Mouse (Mus musculus) forebrain, embryonic 15.5 days (tissue): ENCODE measurements around the gene Slc24a3. TPM values are rescaled to one million over a fixed set of nuclear protein-coding genes. Genes with fewer than 3 reads are reported as not detected.

ENCODE experiments used
- ATAC-seq: fragments of 200-750 bp; cut with Nextera tagmentation; replicated peaks from 2 replicates; pipeline ENCODE4 v1.8.0; 2017; ENCODE audit warnings: mild to moderate bottlenecking, moderate TSS enrichment, moderate library complexity
- H3K27ac ChIP-seq: fragments of 300-500 bp; sonication (generic); replicated peaks from 2 replicates; pipeline ENCODE4 v1.5.1; 2015; ENCODE audit warnings: mild to moderate bottlenecking, inconsistent platforms
- H3K27me3 ChIP-seq: fragments of 300-500 bp; sonication (generic); 2 replicates; pipeline ENCODE4 v1.6.1; 2015; ENCODE audit warnings: inconsistent platforms
- H3K36me3 ChIP-seq: fragments of 300-500 bp; sonication (generic); 2 replicates; pipeline ENCODE4 v1.6.1; 2015; ENCODE audit warnings: mild to moderate bottlenecking, inconsistent platforms
- H3K4me1 ChIP-seq: fragments of 300-500 bp; sonication (generic); 2 replicates; pipeline ENCODE4 v1.6.1; 2015; ENCODE audit warnings: inconsistent platforms
- H3K4me2 ChIP-seq: fragments of 300-500 bp; sonication (generic); replicated peaks from 2 replicates; pipeline ENCODE4 v1.6.1; 2015; ENCODE audit warnings: mild to moderate bottlenecking, inconsistent platforms
- H3K4me3 ChIP-seq: fragments of 300-500 bp; sonication (generic); 2 replicates; pipeline ENCODE4 v1.5.1; 2015; ENCODE audit warnings: mild to moderate bottlenecking, inconsistent platforms
- H3K9ac ChIP-seq: fragments of 300-500 bp; sonication (generic); replicated peaks from 2 replicates; pipeline ENCODE4 v1.6.1; 2015; ENCODE audit warnings: mild to moderate bottlenecking, inconsistent platforms
- H3K9me3 ChIP-seq: fragments of 300-500 bp; sonication (generic); 2 replicates; pipeline ENCODE4 v1.6.1; 2016; ENCODE audit warnings: inconsistent platforms
- WGBS: fragments of 180-500 bp; shearing (Covaris S2); methylation state at CpG from one replicate; pipeline ENCODE4 v1.1.7; 2015; ENCODE audit warnings: mixed read lengths; 5-methylcytosine and 5-hydroxymethylcytosine counted together
- polyA plus RNA-seq: library from polyadenylated mRNA; unstranded; fragments of >200 nt; fragmentation: Nextera tagmentation; extraction: Ambion mirVana; gene quantifications from 2 replicates; pipeline ENCODE4 v1.2.1, GENCODE M21; 2015

Gene Slc24a3
- polyA plus RNA-seq, 1 experiment from 2014 or later: 5.9 TPM

DNA sequence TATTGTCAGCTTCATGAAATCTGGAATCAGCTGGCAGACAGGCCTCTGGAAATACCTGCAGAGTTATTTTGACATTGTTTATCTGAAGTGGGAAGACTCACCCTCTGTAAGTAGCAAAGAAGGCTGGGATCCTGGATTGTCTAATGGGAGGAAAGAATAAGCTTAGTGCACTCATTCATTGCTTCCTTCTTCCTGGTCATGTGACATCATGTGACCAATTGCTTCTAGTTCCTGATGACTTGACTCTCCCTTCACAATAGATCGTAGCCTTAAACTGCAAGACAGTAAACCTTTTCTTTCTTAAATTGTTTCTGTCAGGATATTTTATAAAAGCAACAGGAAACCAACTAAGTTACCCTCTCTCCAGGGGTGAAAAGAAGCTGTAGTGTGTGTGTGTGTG is 374.1 kb downstream of the Slc24a3 start:
- no peak for ATAC-seq
- H3K4me1 ChIP-seq: peaks cover 3% of the 10 kb centered on the region; the same call in 1 of the 2 replicates
- no peak overlapping the region for H3K27ac ChIP-seq
- no peaks in the 10 kb centered on the region for H3K36me3 ChIP-seq
- H3K4me2 ChIP-seq: no peak overlapping the region
- no peaks in the 10 kb centered on the region for H3K9me3 ChIP-seq
- no peak overlapping the region for H3K9ac ChIP-seq
- no peaks in the 10 kb centered on the region for H3K27me3 ChIP-seq
- H3K4me3 ChIP-seq: no peak overlapping the region
- 77% methylated on average over 1 of the region's 1 CpGs for WGBS

- Histone ChIP-seq H3K9me3 (no peaks in the 10 kb centered on the region), H3K4me2 (no peak overlapping the region), H3K4me1 (no peaks in the 10 kb centered on the region), H3K36me3 (no peaks in the 10 kb centered on the region), H3K27me3 (no peaks in the 10 kb centered on the region), H3K27ac (no peak overlapping the region), H3K4me3 (no peak overlapping the region), H3K9ac (no peak overlapping the region)
- ATAC-seq: no peak
- WGBS: 78% methylated on average over 3 of the region's 3 CpGs
Measured at GRCm38 (mm10) chr2:145546071-145546470, 378.5 kb downstream of the Slc24a3 start.

GRCm38 (mm10) chr2:145554722-145555252 is 387.2 kb downstream of the Slc24a3 start:
- no peaks in the 10 kb centered on the region for H3K27me3 ChIP-seq
- no peaks in the 10 kb centered on the region for H3K4me1 ChIP-seq
- no peak overlapping the region for H3K9ac ChIP-seq
- ATAC-seq: no peak
- H3K4me2 ChIP-seq: no peak overlapping the region
- H3K36me3 ChIP-seq: no peaks in the 10 kb centered on the region
- no peak overlapping the region for H3K4me3 ChIP-seq
- 88% methylated on average over 2 of the region's 2 CpGs for WGBS
- H3K27ac ChIP-seq: no peak overlapping the region
- no peaks in the 10 kb centered on the region for H3K9me3 ChIP-seq

- no peaks in the 10 kb centered on the region for H3K4me1 ChIP-seq
- WGBS: 94% methylated on average over 2 of the region's 2 CpGs
- no peak overlapping the region for H3K27ac ChIP-seq
- H3K4me3 ChIP-seq: no peak overlapping the region
- H3K4me2 ChIP-seq: no peak overlapping the region
- H3K9ac ChIP-seq: no peak overlapping the region
- no peaks in the 10 kb centered on the region for H3K27me3 ChIP-seq
- H3K36me3 ChIP-seq: no peaks in the 10 kb centered on the region
- H3K9me3 ChIP-seq: no peaks in the 10 kb centered on the region
- ATAC-seq: no peak
Measured at GRCm38 (mm10) chr2:145555713-145556112, 388.2 kb downstream of the Slc24a3 start.

DNA sequence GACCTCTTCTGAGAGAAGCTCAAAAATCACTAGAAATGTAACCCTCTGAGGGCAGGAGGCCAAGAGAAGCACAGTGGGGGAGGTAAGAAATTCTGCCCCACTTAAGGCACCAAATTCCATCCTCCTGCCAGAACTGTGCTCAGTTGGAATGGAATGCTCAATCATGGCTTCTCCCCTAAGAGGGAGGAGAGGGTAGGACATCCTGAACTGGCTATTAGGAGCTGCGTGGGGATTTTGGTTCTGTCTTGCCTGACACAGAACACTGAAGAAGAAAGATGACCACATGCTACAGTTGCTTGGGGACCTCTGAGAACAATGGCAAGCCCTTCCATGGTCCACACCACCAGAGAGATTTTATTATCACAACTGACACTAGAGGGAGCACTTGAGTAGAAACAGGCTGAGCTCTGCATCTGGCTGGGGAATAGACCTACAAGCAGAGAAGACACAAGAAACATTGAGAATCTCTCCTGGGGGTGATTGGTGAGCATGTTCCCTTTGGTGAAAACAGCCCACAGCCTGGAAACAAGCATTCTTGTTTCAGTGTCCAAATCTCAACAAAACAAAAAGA is 389.9 kb downstream of the Slc24a3 start:
- H3K4me2 ChIP-seq: no peak overlapping the region
- no peak overlapping the region for H3K27ac ChIP-seq
- ATAC-seq: no peak; the same call in 1 of the 2 replicates
- WGBS: 42% methylated on average over 1 of the region's 1 CpGs
- H3K9me3 ChIP-seq: no peaks in the 10 kb centered on the region
- no peaks in the 10 kb centered on the region for H3K27me3 ChIP-seq
- no peaks in the 10 kb centered on the region for H3K4me1 ChIP-seq
- no peak overlapping the region for H3K9ac ChIP-seq
- no peaks in the 10 kb centered on the region for H3K36me3 ChIP-seq
- H3K4me3 ChIP-seq: no peak overlapping the region

DNA sequence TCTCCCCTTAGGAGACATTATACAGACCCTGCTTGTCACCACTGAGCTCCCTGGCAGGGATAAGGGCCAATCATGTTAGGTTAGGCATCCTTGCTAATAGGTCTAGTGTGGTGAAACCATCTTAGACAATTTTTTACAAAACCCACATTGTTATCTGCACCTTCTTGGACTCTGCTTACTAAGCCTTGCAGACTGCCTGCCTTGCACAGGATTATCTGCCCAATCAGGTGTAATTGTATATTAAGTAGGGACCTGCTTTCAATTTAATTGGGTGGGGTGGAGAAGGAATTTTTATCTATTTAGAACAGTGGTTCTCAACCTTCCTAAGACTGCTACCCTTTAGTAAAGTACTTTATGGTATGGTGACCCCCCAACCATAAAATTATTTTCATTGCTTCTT is 394.9 kb downstream of the Slc24a3 start:
- ATAC-seq: no peak
- Histone ChIP-seq H3K4me1 (no peaks in the 10 kb centered on the region), H3K36me3 (no peaks in the 10 kb centered on the region), H3K27ac (no peak overlapping the region), H3K4me2 (no peak overlapping the region), H3K4me3 (no peak overlapping the region), H3K9me3 (no peaks in the 10 kb centered on the region), H3K27me3 (no peaks in the 10 kb centered on the region), H3K9ac (no peak overlapping the region)

DNA sequence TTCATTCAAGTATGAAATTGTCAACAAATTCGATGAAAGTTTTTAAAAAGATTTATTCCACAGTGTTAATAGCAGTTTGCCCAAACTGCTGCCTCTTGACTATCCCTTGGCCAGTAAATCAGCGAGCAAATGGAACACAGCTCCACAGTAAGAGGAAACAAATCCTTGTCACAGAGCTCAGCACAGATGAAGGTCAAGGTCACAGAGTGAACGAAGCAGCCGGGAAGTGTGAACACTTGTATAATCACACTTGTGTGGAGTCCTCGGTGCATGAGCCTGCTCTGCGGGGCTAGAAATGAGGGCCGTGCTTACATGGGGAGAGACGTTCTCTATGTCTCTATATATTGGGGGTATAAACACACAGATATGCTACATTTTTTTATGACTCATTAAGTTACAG is 397.0 kb downstream of the Slc24a3 start:
- H3K9ac ChIP-seq: no peak overlapping the region
- H3K36me3 ChIP-seq: no peaks in the 10 kb centered on the region
- 81% methylated on average over 8 of the region's 8 CpGs for WGBS
- H3K4me2 ChIP-seq: no peak overlapping the region
- H3K27ac ChIP-seq: no peak overlapping the region
- no peaks in the 10 kb centered on the region for H3K4me1 ChIP-seq
- ATAC-seq: no peak
- no peaks in the 10 kb centered on the region for H3K9me3 ChIP-seq
- no peak overlapping the region for H3K4me3 ChIP-seq
- no peaks in the 10 kb centered on the region for H3K27me3 ChIP-seq

- Histone ChIP-seq H3K27ac (no peak overlapping the region), H3K4me2 (no peak overlapping the region), H3K9me3 (no peaks in the 10 kb centered on the region), H3K4me3 (no peak overlapping the region), H3K9ac (no peak overlapping the region), H3K4me1 (no peaks in the 10 kb centered on the region), H3K36me3 (no peaks in the 10 kb centered on the region), H3K27me3 (no peaks in the 10 kb centered on the region)
- no peak for ATAC-seq
- WGBS: 84% methylated on average over 2 of the region's 2 CpGs
Measured at GRCm38 (mm10) chr2:145566904-145567303, 399.4 kb downstream of the Slc24a3 start.

GRCm38 (mm10) chr2:145571943-145572342 is 404.4 kb downstream of the Slc24a3 start:
- H3K27ac ChIP-seq: no peak overlapping the region
- 78% methylated on average over 3 of the region's 3 CpGs for WGBS
- H3K4me2 ChIP-seq: no peak overlapping the region
- ATAC-seq: no peak
- H3K36me3 ChIP-seq: no peaks in the 10 kb centered on the region
- H3K4me1 ChIP-seq: no peaks in the 10 kb centered on the region
- no peaks in the 10 kb centered on the region for H3K27me3 ChIP-seq
- no peak overlapping the region for H3K4me3 ChIP-seq
- no peaks in the 10 kb centered on the region for H3K9me3 ChIP-seq
- no peak overlapping the region for H3K9ac ChIP-seq

DNA sequence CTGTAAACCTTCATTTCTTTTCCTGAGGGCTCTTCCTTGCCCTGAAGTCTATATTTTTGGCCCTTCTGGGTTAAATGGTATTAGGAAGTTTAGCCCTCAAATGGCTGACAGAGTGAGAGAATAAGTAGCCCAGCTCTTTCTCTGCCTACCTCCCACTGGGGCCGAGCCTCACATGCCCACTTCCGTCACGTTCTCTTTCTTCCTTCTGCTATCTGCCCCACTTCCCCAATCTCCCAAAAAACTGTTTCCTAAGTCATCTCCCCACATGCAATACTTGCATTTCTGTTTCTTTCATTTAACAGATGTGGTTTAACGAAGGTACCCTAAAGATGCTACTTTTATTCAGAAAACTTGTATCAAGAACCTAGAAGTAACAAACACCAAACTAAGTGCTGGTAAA is 406.6 kb downstream of the Slc24a3 start:
- Histone ChIP-seq H3K4me3 (no peak overlapping the region), H3K27ac (no peak overlapping the region), H3K4me1 (no peaks in the 10 kb centered on the region), H3K36me3 (no peaks in the 10 kb centered on the region), H3K4me2 (no peak overlapping the region), H3K9me3 (no peaks in the 10 kb centered on the region), H3K27me3 (no peaks in the 10 kb centered on the region), H3K9ac (no peak overlapping the region)
- no peak for ATAC-seq
- 87% methylated on average over 4 of the region's 4 CpGs for WGBS

DNA sequence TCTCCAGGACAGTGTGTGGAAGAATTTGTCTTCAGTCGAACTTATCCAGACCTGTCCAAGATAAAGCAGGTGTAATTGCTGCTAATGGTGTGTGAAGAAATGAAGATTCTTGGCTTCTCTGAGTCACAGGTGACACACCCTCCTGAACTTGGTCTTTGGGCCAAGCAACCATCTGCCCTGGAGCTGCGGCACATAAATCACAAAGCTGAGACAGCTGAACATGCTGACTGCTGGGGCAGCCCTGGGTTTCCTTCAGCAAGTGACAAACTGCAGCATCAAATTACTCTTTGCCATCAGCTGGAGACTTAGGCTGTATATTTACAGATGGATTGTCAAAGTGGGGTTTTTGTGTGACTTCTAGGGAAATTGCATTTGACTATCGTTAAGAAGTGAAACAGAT is 415.5 kb downstream of the Slc24a3 start:
- no peak overlapping the region for H3K4me3 ChIP-seq
- WGBS: 81% methylated on average over 3 of the region's 3 CpGs

GRCm38 (mm10) chr2:145585437-145585836 is 417.9 kb downstream of the Slc24a3 start:
- Histone ChIP-seq H3K9me3 (no peaks in the 10 kb centered on the region), H3K36me3 (no peaks in the 10 kb centered on the region), H3K27ac (no peak overlapping the region), H3K4me2 (no peak overlapping the region), H3K9ac (no peak overlapping the region), H3K27me3 (no peaks in the 10 kb centered on the region), H3K4me3 (no peak overlapping the region), H3K4me1 (no peaks in the 10 kb centered on the region; the same call in 1 of the 2 replicates)
- no peak for ATAC-seq
- 75% methylated on average over 3 of the region's 3 CpGs for WGBS

More for the DNA sequence above, 415.5 kb downstream of the Slc24a3 start:
- Histone ChIP-seq H3K4me1 (no peaks in the 10 kb centered on the region; the same call in 1 of the 2 replicates), H3K27ac (no peak overlapping the region), H3K9ac (no peak overlapping the region), H3K27me3 (no peaks in the 10 kb centered on the region), H3K9me3 (no peaks in the 10 kb centered on the region), H3K36me3 (no peaks in the 10 kb centered on the region), H3K4me2 (no peak overlapping the region)
- no peak for ATAC-seq
